Mouse (Mus musculus) liver, adult 2 months (tissue): Measurements from ENCODE around the gene Naa38.

Source experiments
- CTCF ChIP-seq: fragments of 200-500 bp; IDR thresholded peaks from 2 replicates; pipeline ENCODE4 v1.5.1; 2011; ENCODE audit warnings: low read depth, low read length, control low read depth
- POLR2A ChIP-seq: fragments of 200-500 bp; IDR thresholded peaks from 2 replicates; pipeline ENCODE4 v1.6.1; 2011; ENCODE audit warnings: low read length, control low read depth; ENCODE audit not compliant: insufficient read depth; ENCODE audit errors: extremely low read depth

DNA sequence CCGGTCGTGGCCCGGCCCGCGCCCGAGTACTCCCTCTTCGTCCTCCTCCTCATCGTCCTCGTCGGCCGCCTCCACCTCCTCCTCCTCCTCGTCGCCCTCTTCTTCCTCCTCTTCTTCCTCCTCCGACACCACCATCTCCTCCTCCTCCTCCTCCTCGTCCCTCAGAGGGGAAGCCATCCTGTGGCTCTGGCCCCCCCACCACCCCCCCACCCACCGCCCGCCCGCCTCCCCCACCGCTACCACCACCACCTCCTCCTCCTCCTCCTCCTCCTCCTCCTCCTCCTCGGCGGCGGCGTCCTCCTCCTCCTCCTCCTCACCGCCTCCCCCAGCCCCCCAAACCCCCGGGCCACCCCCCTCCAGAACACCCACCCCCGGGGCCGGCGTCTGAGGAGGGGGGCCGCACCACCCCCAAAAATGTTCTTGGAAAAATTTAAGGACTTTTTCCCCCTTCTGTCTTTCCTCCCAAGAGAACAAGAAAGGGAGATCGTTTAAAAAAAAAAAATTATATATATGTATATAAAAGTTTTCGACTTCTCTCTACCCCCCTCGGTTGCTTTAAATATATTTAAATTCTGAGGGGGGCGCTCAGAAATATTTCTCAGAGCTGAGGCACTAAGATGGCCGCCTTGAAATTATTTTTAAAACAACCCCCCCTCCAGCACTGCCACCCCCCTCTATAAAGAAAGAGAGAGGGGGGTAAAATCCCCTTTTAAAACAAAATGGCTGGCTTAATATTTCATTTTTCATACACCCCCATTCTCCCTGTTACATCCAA is 25.9 kb upstream of the Naa38 start, which contains the start of gene Chd3:
- TF ChIP-seq CTCF (no peak), POLR2A (no peak)
